Mouse (Mus musculus) heart, postnatal 14 days (tissue): ENCODE results near the gene Vps54. TPM values are rescaled to one million over a fixed set of nuclear protein-coding genes. Genes with fewer than 3 reads are reported as not detected.
"Not testable (repeated sequence)": the region's sequence is repeated elsewhere in the genome, so short reads cannot be mapped to it uniquely, and the experiment has no call there.

Experiments
- DNase-seq, 2 experiments: peaks; one replicate each; pipeline ENCODE4 v3.0.0; 2021 to 2022
- intact Hi-C: fragments of 180-260 bp; cut with DNase I; formaldehyde crosslinking; loops from one replicate; pipeline ENCODE4 v1.15.1; 2025
- long read RNA-seq, 2 experiments: library from polyadenylated mRNA; stranded (forward); transcript quantifications; one replicate each; pipeline ENCODE4 v2.0.0; 2021
- total RNA-seq, 2 experiments: library from RNA; stranded (reverse); gene quantifications; 2 replicates each; pipeline ENCODE4 v1.2.3; 2021

The Vps54 gene
- total RNA-seq = 10 to 100 TPM; 21.4 to 21.8 TPM
- long read RNA-seq, experiment 1, full-length matches to known transcripts = 23 of 31 reads
- long read RNA-seq, experiment 1, partial matches to known transcripts = 0 of 31 reads
- long read RNA-seq, experiment 1, other reads (novel, unspliced or antisense) = 8 of 31 reads
- long read RNA-seq, experiment 2, full-length matches to known transcripts = 15 of 28 reads
- long read RNA-seq, experiment 2, partial matches to known transcripts = 4 of 28 reads
- long read RNA-seq, experiment 2, other reads (novel, unspliced or antisense) = 9 of 28 reads

DNA sequence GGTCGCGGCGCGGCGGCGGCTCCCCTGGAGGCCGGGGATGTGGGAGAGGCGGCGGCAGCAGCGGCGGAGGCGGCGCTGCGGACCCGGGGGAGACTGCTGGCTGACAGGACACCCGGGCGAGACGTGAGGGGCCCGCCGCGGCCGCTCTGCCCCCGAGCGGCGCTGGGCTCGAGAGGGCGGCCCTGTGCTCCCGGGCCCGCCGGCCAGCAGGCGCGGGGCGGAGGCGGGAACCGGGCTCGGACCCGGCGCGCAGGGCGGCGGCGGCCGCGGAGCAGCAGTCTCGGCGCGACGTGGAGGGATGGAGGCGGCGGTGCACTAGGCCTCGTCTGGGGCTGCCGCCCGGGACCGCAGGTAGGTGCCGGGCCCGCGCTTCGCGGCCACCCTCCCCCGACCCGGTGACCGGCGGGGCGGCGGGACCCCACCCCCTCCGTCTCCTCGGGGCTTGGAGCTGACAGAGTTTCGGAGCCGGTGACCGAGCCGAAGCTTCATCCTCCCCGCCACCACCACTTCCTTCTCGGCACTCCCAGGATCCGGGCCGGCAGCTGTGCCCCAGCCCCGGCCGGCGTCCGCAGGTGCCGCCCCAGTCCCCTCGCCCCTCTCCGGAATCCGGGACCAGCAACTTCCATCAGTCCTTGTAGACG lies at the start of gene Vps54:
Gene Vps54, plus strand, starts transcription at position 261 of the 641 bp plus-strand sequence.
- intact Hi-C loops = loop anchor here (10.0 kb wide), 1 partner anchor 144 kb away; the partner anchor contains the start of gene Peli1
- peak; percentile 67 to 78 for DNase-seq

DNA sequence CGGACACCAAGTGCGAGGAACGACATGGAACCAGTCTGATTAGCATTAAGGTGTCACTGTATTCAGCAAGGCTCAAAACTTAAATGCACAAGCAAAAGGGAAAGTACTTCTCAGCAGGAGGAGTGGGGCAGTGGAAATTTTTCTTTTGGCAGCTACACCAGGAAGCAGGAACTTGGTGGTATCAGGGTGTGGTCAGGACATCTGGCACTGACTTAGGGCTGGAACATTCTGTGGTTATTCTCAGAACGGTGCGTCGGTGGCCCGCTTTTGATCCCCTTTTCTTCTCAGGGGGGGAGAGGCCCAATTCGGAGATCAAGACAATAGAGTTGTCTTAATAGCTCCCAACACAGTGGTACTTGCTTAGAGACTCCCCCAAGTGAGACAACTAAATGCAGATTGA lies 47.3 kb upstream of the Vps54 start:
- intact Hi-C loops = not testable (repeated sequence)

GRCm38 (mm10) chr11:21194851-21195250 lies 44.2 kb upstream of the Vps54 start:
- intact Hi-C loops = no loop called here
- DNase-seq = no peak

More for the DNA sequence above, 47.3 kb upstream of the Vps54 start:
- DNase-seq = not testable (repeated sequence)

GRCm38 (mm10) chr11:21209046-21209445 lies 30.0 kb upstream of the Vps54 start:
- no peak for DNase-seq

DNA sequence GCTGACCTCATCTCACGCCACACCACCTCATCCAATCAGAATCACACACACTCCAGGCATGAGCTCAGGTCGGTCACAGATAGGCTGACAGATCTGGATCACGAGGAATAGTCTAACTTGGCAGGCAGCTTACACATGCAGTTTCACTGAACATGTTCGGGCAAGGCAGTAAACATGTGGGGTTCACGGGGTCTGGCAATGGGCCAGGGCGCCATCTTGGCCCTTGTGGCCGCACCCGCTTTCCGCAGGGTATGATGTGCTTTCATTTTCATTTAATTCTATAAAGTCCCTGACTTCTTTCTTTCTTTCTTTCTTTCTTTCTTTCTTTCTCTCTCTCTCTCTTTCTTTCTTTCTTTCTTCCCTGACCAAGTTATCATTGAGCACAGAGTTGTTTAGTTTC lies 29.4 kb upstream of the Vps54 start:
- intact Hi-C loops, DNase-seq: not testable (repeated sequence)

More at GRCm38 (mm10) chr11:21209046-21209445, 30.0 kb upstream of the Vps54 start:
- intact Hi-C loops = no loop called here

- peak; percentile 11 to 23 for DNase-seq
These were observed 21.7 kb upstream of the Vps54 start for GRCm38 (mm10) chr11:21217419-21217818.

DNA sequence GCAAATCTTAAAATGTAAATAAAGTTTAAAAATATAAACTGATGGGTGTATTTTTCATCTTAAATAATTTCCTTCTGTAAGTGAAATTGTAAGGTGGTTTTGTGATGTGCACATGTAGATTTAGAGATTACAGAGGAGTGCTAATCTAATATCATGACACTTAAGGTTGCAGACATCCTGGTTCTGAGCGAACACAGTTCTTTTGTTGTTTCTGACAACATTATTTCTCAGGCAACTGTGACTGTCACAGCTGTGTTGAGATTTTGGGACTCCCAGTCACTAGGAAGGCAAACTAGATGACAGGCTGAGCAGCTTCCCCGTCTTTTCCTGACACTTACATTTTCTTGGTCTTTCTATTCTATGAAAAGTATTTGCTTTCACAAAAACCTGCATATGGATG lies 19.8 kb upstream of the Vps54 start:
- DNase-seq = no peak
- intact Hi-C loops = no loop called here

More at GRCm38 (mm10) chr11:21217419-21217818, 21.7 kb upstream of the Vps54 start:
- intact Hi-C loops = no loop called here

GRCm38 (mm10) chr11:21219851-21220587 lies 19.1 kb upstream of the Vps54 start:
- no peak for DNase-seq
- intact Hi-C loops = no loop called here

DNA sequence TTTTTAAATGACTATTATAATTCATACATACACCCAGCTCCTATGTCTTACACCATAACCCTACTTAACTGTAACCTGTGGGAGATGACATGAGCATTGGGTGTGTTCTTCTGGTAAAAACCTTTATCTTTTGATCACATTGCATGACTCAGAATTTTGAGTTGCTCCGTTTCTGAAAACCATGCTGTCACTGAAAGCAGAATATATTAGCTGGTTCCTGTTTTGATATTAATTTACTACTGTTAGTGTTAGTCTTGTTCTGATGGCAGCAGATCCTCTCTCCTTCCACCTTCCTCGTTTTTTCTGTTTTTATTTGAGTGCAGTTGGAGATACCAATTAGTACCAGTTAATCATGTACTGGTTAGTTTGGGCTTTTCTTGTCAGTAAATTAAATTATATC lies 18.3 kb upstream of the Vps54 start:
- intact Hi-C loops = no loop called here
- DNase-seq = no peak

- DNase-seq = no peak
- intact Hi-C loops = no loop called here
These were observed 17.7 kb upstream of the Vps54 start for GRCm38 (mm10) chr11:21221396-21221795.

DNA sequence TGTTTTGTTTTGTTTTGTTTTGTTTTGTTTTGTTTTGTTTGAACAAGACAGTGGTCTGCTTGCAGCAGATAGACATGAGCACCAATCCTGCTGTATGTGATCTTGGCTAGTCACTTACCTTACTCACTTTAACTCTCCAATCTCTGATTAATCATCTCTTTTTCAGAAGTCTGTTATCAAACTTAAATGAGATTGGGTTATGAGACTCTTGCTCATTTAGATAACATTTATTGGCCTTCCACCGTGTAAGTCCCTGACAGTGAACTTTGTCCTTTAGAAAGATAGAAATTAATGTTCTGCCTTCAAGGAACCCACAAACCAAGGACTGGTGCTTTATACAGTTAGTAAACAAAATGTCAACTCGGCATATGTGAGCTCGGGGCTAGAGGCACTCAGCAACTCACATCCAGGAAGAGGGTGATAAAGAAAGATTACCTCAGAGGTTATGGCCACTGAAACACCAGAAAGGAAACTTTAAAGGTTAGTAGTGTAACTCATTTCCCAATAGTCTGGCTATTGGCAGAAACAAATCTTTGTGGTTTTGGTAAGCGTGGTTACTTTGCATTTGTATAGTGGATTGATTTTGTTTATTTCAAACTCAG lies 16.4 kb upstream of the Vps54 start:
- no peak for DNase-seq
- intact Hi-C loops = no loop called here

- intact Hi-C loops = no loop called here
- DNase-seq = no peak
These were observed 15.5 kb upstream of the Vps54 start for GRCm38 (mm10) chr11:21223539-21223938.

- no peak for DNase-seq
- intact Hi-C loops = no loop called here
These were observed 15.0 kb upstream of the Vps54 start for GRCm38 (mm10) chr11:21224041-21224440.

DNA sequence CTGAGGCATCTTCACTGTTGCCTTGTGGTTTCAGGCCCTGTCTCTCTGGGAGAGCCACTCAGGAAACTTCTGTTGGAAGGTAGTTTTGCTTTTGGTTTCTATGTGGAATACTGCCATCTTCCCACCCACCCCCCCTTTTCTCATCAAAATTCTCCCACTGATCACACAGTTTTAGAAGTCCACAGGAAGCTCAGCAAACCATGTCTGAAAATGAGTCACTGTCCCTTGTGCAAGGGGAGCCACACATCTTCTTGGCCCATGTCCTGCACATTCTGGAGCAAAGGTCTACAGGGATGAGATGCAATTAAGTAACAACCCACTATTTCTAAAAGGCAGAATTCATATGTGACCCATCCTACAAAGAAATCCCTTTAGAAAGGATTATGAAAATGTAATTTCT lies 14.6 kb upstream of the Vps54 start:
- DNase-seq = no peak
- intact Hi-C loops = no loop called here

GRCm38 (mm10) chr11:21224983-21225382 lies 14.1 kb upstream of the Vps54 start:
- DNase-seq = no peak
- intact Hi-C loops = no loop called here

- intact Hi-C loops = loop anchor here (10.0 kb wide), 1 partner anchor 141 kb away; the partner anchor contains the start of gene Peli1
- DNase-seq = no peak
These were observed 3.7 kb upstream of the Vps54 start for GRCm38 (mm10) chr11:21235381-21235780.

- intact Hi-C loops = loop anchor here (10.0 kb wide), 1 partner anchor 141 kb away; the partner anchor contains the start of gene Peli1
These were observed 3.3 kb upstream of the Vps54 start for GRCm38 (mm10) chr11:21235821-21236220.

DNA sequence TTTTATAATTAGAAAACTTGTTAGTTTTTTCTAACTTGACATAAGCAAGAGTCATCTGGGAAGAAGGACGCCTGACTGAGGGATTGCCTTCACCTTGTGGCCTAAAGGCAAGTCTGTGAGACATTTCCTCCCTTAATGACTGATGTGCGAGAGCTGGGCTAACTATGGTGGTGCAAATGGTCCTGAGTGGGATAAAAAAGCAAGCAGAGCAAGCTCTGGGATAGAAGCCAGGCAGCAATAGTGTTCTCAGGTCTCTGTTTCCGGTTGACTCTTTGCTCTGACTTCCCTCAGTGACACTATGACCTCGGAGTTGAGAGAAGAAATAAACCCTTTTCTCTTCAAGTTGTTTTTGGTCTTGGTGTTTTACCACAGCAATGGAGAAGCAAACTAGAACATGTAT lies 2.1 kb upstream of the Vps54 start:
- intact Hi-C loops = loop anchor here (10.0 kb wide), 1 partner anchor 142 kb away; the partner anchor contains the start of gene Peli1

More at GRCm38 (mm10) chr11:21235821-21236220, 3.3 kb upstream of the Vps54 start:
- DNase-seq = no peak

DNA sequence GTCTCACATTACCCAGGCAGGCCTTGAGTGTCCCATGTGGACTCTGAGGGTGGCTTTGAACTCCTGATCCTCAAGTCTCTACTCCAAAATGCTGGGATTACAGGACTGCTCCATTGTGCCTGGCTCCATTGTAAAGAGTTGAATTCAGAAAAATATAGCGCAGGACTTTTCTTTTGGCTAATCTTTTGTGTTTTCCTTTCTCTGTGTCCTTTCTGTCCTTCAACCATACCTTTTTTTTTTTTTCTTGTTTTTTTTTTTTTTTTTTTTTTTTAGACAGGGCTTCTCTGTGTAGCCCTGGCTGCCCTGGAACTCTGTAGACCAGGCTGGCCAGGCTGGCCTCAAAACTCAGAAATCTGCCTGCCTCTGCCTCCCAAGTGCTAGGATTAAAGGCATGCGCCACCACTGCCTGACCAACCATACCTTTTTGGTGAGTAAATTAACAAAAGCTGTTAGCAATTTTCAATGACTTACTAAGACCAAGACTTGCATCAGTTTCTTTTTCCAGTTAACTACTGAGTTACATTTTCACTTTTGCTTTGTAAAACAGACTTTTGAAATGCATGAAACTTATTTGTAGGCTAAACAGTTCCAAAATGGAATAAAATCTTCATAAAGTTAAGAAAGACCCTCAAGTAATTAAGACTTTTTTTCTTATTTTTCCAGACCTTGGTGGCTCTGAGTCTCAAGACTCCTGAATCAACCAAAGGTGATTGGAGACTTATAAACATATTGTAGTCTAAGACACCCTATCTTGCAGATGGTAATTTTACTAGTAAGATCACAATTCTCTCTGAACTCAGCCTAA lies 1.4 kb upstream of the Vps54 start:
- intact Hi-C loops = loop anchor here (10.0 kb wide), 1 partner anchor 143 kb away; the partner anchor contains the start of gene Peli1
- no peak for DNase-seq

More for the DNA sequence above, 2.1 kb upstream of the Vps54 start:
- no peak for DNase-seq
